Mouse (Mus musculus) embryonic facial prominence, embryonic 14.5 days (tissue): ENCODE results near the gene Smyd4. TPM values are rescaled to one million over a fixed set of nuclear protein-coding genes. Genes with fewer than 3 reads are reported as not detected.

ENCODE experiments used
- ATAC-seq: fragments of 200-750 bp; cut with Nextera tagmentation; 2 replicates; pipeline ENCODE4 v1.8.0; 2017; ENCODE audit warnings: low read depth, moderate number of reproducible peaks, moderate TSS enrichment
- DNase-seq: peaks from one replicate; pipeline ENCODE4 v3.0.0-alpha.2; 2015; ENCODE audit warnings: low spot score
- H3K27ac ChIP-seq: fragments of 300-500 bp; sonication (generic); replicated peaks from 2 replicates; pipeline ENCODE4 v1.5.1; 2014; ENCODE audit warnings: low read depth, mild to moderate bottlenecking, low read length, moderate library complexity
- H3K27me3 ChIP-seq: fragments of 300-500 bp; sonication (generic); replicated peaks from 2 replicates; pipeline ENCODE4 v1.6.1; 2014; ENCODE audit warnings: low read length; ENCODE audit not compliant: control insufficient read depth, insufficient read depth
- H3K36me3 ChIP-seq: fragments of 300-500 bp; sonication (generic); 2 replicates; pipeline ENCODE4 v1.6.1; 2014; ENCODE audit warnings: low read length, mixed read lengths; ENCODE audit not compliant: control insufficient read depth, insufficient read depth
- H3K4me1 ChIP-seq: fragments of 300-500 bp; sonication (generic); 2 replicates; pipeline ENCODE4 v1.6.1; 2014; ENCODE audit warnings: antibody characterized with exemption, low read length; ENCODE audit not compliant: control insufficient read depth, insufficient read depth
- H3K4me2 ChIP-seq: fragments of 300-500 bp; sonication (generic); 2 replicates; pipeline ENCODE4 v1.6.1; 2014; ENCODE audit warnings: low read depth, mild to moderate bottlenecking, low read length, moderate library complexity, mixed read lengths
- H3K4me3 ChIP-seq: fragments of 300-500 bp; sonication (generic); 2 replicates; pipeline ENCODE4 v1.5.1; 2014; ENCODE audit warnings: low read depth, mild to moderate bottlenecking, low read length
- H3K9ac ChIP-seq: fragments of 300-500 bp; sonication (generic); 2 replicates; pipeline ENCODE4 v1.6.1; 2014; ENCODE audit warnings: low read depth, mild to moderate bottlenecking, low read length, moderate library complexity, mixed read lengths
- H3K9me3 ChIP-seq: fragments of 300-500 bp; sonication (generic); 2 replicates; pipeline ENCODE4 v1.6.1; 2016; ENCODE audit warnings: low read length; ENCODE audit not compliant: control insufficient read depth
- WGBS: fragments of 180-500 bp; shearing (Covaris S2); extraction: QIAGEN DNeasy Blood & Tissue Kit; methylation state at CpG from one replicate; pipeline ENCODE4 v1.1.7; 2014; 5-methylcytosine and 5-hydroxymethylcytosine counted together
- polyA plus RNA-seq: library from polyadenylated mRNA; unstranded; fragments of >200 nt; fragmentation: Nextera tagmentation; extraction: Ambion mirVana; gene quantifications from 2 replicates; pipeline ENCODE4 v1.2.1, GENCODE M21; 2014

The Smyd4 gene
- polyA plus RNA-seq, 1 experiment from 2014 or later: 7.8 TPM

DNA sequence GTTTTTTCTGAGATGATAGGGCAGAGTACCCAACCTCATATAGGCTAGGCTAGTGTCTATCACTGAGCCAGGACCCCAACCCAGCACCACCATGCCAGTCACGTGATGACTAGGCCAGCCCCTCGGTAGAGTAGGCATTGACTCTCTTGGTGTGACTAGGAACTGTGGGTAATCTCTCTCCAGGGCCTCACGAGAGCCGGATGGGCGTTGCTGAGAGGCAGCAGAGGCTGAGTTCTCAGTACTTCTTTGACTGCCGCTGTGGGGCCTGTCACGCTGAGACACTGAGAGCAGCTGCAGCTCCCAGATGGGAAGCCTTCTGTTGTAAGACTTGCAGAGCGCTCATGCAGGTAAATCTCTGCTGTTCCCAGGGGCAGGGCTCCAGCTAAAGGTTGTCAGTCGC lies 51.9 kb downstream of the Smyd4 start:
- Histone ChIP-seq H3K36me3 (no peaks in the 10 kb centered on the region), H3K27ac (no peak overlapping the region), H3K27me3 (no peaks in the 10 kb centered on the region), H3K9me3 (no peaks in the 10 kb centered on the region), H3K9ac (no peak overlapping the region), H3K4me1 (no peaks in the 10 kb centered on the region), H3K4me3 (no peak overlapping the region), H3K4me2 (no peak overlapping the region)
- WGBS: 73% methylated on average over 9 of the region's 9 CpGs
- DNase-seq (peak; percentile 19), ATAC-seq (no peak)

DNA sequence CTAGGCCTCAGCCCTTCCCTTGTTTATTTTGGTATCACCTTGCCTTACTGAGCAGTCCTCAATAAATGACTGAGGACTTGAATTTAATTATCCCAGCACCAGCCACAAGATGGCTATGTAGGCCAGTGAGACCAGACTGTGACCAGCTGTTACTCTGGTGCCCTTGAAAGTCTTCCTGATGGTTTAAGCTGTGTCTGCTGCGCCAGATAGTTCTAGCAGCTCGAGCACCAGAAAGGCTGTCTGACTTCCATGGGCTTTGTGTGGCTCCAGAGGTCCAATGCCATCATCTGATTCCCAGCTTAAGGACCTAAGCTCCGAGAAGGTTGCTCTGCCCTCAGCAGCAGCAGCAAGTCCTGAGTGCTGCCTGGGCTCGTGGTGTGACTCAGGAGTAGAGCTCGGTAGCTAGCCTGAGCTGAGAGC lies 54.0 kb downstream of the Smyd4 start:
- Histone ChIP-seq H3K4me3 (no peak overlapping the region), H3K9me3 (no peaks in the 10 kb centered on the region), H3K27me3 (no peaks in the 10 kb centered on the region), H3K9ac (no peak overlapping the region), H3K36me3 (no peaks in the 10 kb centered on the region), H3K4me1 (no peaks in the 10 kb centered on the region), H3K4me2 (no peak overlapping the region), H3K27ac (no peak overlapping the region)
- DNase-seq (peak; percentile 85), ATAC-seq (peak; percentile 67; the same call in 1 of the 2 replicates)
- WGBS: 57% methylated on average over 5 of the region's 5 CpGs

DNA sequence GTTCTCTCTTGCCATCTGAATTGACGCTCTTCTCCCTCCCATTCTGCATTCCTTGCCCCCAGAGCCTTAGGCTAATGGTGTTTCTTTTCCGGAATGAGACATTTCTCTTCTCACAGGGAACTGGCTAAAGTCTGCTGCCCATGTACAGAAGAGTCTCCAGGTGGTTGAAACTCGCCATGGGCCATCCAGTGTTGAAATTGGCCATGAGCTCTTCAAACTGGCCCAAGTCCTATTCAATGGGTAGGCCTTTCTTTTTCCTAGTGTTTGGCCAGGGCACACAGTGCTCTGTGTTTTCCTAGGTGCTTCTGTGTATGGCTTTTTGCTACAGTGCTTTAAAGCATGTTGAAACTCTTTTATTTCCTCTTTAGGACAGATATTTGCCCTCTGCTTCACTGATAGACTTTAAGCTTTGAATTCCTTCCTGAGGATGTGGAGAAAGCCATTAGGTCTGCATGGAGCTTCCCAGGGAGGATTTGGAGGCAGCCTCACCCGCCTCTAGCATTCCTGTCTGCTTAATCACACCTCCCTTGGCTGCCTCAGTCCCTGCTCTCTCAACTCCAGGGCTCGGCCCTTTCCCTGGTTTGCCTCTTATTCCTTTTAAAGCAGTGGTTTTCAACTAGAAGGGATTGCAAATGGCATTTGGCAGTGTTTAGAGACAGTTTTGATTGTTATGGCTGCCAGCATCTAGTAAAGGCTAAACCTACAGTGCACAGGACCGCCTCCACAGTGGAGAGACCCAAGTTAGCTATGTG lies 55.2 kb downstream of the Smyd4 start:
- ATAC-seq (no peak), DNase-seq (no peak)
- whole genome bisulfite sequencing: 67% methylated on average over 6 of the region's 6 CpGs
- Histone ChIP-seq H3K9me3 (no peaks in the 10 kb centered on the region), H3K4me2 (no peak overlapping the region), H3K36me3 (no peaks in the 10 kb centered on the region), H3K27me3 (no peaks in the 10 kb centered on the region), H3K27ac (no peak overlapping the region), H3K4me1 (no peaks in the 10 kb centered on the region), H3K9ac (no peak overlapping the region), H3K4me3 (no peak overlapping the region)

DNA sequence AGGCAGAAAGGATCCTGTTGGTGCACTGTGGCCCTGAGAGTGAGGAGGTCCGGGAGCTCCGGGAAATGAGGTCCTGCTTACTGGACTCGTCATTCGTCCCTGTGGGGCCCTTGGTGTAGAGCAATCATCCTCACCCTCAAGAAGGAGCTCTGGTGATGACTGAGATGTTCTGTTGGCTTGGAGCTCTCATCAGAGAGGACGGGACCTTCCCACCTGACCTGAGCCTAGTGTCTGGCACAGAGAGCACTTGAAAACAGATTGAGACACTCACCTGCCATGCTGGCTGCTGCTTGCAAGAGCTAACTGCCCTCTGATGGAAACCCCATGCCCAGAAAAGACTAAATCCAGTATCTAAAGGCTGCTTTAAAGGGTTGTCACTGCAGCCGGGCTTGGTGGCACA lies 56.6 kb downstream of the Smyd4 start:
- Histone ChIP-seq H3K36me3 (no peaks in the 10 kb centered on the region), H3K27me3 (no peaks in the 10 kb centered on the region), H3K4me2 (no peak overlapping the region), H3K27ac (no peak overlapping the region), H3K4me1 (no peaks in the 10 kb centered on the region), H3K9ac (no peak overlapping the region), H3K4me3 (no peak overlapping the region), H3K9me3 (no peaks in the 10 kb centered on the region)
- DNase-seq (no peak), ATAC-seq (no peak)
- 88% methylated on average over 6 of the region's 6 CpGs for WGBS

DNA sequence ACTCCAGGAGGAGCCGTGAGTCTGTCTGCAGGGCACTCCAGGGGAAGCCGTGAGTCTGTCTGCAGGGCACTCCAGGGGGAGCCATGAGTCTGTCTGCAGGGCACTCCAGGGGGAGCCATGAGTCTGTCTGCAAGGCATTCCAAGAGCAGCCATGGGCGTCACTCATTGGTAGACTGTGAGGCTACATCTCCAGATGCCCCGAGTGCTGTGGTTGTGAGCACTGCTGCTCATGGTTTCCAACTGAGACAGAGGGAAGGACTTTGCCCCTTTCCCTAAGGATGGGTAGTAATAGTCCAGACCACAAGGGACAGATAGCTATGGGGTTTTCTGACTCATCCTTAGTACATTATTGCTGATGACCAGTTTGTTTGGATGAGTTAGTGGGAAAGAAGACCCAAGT lies 57.9 kb downstream of the Smyd4 start:
- WGBS: 71% methylated on average over 2 of the region's 4 CpGs
- H3K4me3 ChIP-seq: no peak overlapping the region

DNA sequence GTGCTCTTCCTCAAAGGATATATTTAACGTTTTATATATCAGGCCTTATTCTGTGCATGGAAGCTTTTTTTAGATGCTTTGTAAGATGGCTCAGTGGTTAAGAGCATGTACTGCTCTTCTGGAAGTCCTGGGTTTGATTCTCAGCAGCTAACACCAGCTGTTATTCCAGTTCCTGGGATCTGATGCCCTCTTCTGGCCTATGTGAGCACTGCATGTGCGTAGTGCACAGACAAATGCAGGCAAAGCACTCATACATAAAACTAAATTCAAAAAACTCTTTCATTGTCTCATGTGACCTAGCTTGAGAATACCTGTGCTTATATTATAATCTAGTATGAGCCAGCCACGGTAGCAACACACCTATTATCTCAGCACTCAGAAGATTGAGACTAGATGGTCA lies 58.6 kb downstream of the Smyd4 start:
- H3K4me3 ChIP-seq: no peak overlapping the region
- DNase-seq (no peak), ATAC-seq (no peak)
- H3K36me3 ChIP-seq: peaks cover 10% of the 10 kb centered on the region
- H3K27me3 ChIP-seq: no peaks in the 10 kb centered on the region
- H3K9ac ChIP-seq: no peak overlapping the region
- WGBS: 36% methylated on average over 3 of the region's 3 CpGs
- H3K9me3 ChIP-seq: no peaks in the 10 kb centered on the region
- H3K4me2 ChIP-seq: no peak overlapping the region
- no peaks in the 10 kb centered on the region for H3K4me1 ChIP-seq
- H3K27ac ChIP-seq: no peak overlapping the region

More for the DNA sequence above, 57.9 kb downstream of the Smyd4 start:
- ATAC-seq (no peak), DNase-seq (no peak)
- Histone ChIP-seq H3K4me2 (no peak overlapping the region), H3K9ac (no peak overlapping the region), H3K27me3 (no peaks in the 10 kb centered on the region), H3K36me3 (peaks cover 9% of the 10 kb centered on the region), H3K27ac (no peak overlapping the region), H3K4me1 (no peaks in the 10 kb centered on the region), H3K9me3 (no peaks in the 10 kb centered on the region)

DNA sequence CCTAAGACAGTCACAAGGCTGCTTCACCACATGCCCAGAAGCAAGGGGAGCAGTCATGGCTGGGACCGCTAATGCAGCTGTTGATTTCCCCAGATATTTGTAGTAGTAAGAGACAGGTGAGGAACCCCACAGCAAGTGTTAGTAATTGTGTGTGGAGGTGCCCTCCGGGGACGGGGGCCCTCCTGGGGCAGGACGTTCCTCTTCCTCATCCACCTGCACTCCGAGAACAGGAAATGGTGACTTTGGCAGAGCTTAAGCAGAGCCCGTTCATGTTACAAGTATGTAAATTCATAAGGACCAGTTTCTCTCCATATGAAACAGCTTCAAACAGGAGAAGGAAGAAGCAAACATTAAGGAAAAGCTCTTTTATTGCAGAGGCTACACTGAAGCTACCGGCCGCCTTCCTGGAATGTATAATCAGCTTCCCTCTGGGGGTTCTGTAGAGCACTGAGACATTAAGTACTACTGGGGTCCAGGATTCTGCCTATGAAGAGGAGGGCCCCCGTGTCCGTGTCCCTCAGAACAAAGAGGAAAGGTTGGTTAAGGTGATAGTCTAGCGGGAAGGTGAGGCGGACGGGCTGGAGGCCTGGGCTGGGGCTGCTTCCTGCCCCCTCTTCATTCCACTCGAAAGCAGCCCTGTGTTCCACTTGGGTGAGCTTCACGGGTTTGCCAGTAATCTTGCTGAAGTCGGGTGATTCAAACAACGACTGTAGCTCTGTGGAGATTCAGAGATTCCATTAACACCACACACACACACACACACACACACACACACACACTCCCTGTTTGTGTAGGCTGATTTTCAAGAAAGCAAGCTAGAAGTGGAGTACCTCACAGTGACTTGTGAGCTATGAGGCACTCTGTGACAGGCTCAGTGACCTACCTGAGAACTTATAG lies 61.7 kb downstream of the Smyd4 start:
- Histone ChIP-seq H3K9me3 (no peaks in the 10 kb centered on the region), H3K4me1 (no peaks in the 10 kb centered on the region), H3K9ac (no peak overlapping the region), H3K4me2 (no peak overlapping the region), H3K4me3 (no peak overlapping the region), H3K36me3 (peaks cover 35% of the 10 kb centered on the region), H3K27me3 (no peaks in the 10 kb centered on the region), H3K27ac (no peak overlapping the region)
- 71% methylated on average over 17 of the region's 17 CpGs for WGBS
- ATAC-seq: no peak
- no peak for DNase-seq

DNA sequence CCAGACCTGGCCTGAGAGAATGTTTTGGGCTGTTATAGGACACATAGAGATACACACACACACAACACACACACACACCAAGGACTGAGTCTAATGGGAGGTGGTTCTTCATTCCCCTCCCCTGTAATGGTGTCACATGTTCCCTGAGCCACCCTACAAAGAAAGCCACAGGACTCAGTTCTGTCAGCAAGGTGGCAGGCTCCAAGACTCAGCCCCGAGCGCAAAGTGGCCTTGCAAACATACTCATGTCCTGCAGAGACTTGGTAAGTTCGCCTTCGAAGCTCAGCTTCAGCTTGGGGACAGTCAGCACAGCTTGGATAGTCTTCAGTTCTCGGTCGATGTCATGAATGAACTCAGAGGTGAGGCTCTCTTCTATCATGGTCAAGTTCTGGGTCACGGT lies 62.4 kb downstream of the Smyd4 start:
- H3K9me3 ChIP-seq: no peaks in the 10 kb centered on the region
- no peak overlapping the region for H3K9ac ChIP-seq
- H3K4me3 ChIP-seq: no peak overlapping the region
- H3K36me3 ChIP-seq: peaks cover 42% of the 10 kb centered on the region
- ATAC-seq (no peak), DNase-seq (no peak)
- no peaks in the 10 kb centered on the region for H3K27me3 ChIP-seq
- no peak overlapping the region for H3K27ac ChIP-seq
- H3K4me2 ChIP-seq: no peak overlapping the region
- H3K4me1 ChIP-seq: no peaks in the 10 kb centered on the region
- WGBS: 95% methylated on average over 7 of the region's 7 CpGs
